Mouse (Mus musculus) lung, postnatal 0 days (tissue): Measurements from ENCODE around the gene Cmah. TPM values are rescaled to one million over a fixed set of nuclear protein-coding genes. Genes with fewer than 3 reads are reported as not detected.

Source experiments
- ATAC-seq: fragments of 200-750 bp; cut with Nextera tagmentation; 2 replicates; pipeline ENCODE4 v1.8.0; 2017; ENCODE audit warnings: moderate library complexity
- DNase-seq: peaks from one replicate; pipeline ENCODE4 v3.0.0-alpha.2; 2016; ENCODE audit warnings: low spot score
- H3K27ac ChIP-seq: fragments of 300-500 bp; sonication (generic); 2 replicates; pipeline ENCODE4 v1.5.1; 2014; ENCODE audit warnings: antibody characterized with exemption, mild to moderate bottlenecking, low read length, mixed read lengths
- H3K27me3 ChIP-seq: fragments of 300-500 bp; sonication (generic); replicated peaks from 2 replicates; pipeline ENCODE4 v1.6.1; 2014; ENCODE audit warnings: low read length, mixed read lengths; ENCODE audit not compliant: insufficient read depth
- H3K36me3 ChIP-seq: fragments of 300-500 bp; sonication (generic); 2 replicates; pipeline ENCODE4 v1.6.1; 2014; ENCODE audit warnings: low read length, mixed read lengths; ENCODE audit not compliant: insufficient read depth
- H3K4me1 ChIP-seq: fragments of 300-500 bp; sonication (generic); 2 replicates; pipeline ENCODE4 v1.6.1; 2014; ENCODE audit warnings: antibody characterized with exemption, low read depth, low read length, mixed read lengths; ENCODE audit not compliant: insufficient read depth
- H3K4me2 ChIP-seq: fragments of 300-500 bp; sonication (generic); replicated peaks from 2 replicates; pipeline ENCODE4 v1.6.1; 2014; ENCODE audit warnings: low read depth, mild to moderate bottlenecking, low read length, moderate library complexity, mixed read lengths
- H3K4me3 ChIP-seq: fragments of 300-500 bp; sonication (generic); 2 replicates; pipeline ENCODE4 v1.5.1; 2014; ENCODE audit warnings: low read depth, low read length
- H3K9ac ChIP-seq: fragments of 300-500 bp; sonication (generic); replicated peaks from 2 replicates; pipeline ENCODE4 v1.6.1; 2014; ENCODE audit warnings: low read depth, mild to moderate bottlenecking
- H3K9me3 ChIP-seq: fragments of 300-500 bp; sonication (generic); 2 replicates; pipeline ENCODE4 v1.6.1; 2016; ENCODE audit warnings: low read length, mixed read lengths
- CTCF ChIP-seq: IDR thresholded peaks from 2 replicates; pipeline ENCODE4 v1.5.1; 2016; ENCODE audit warnings: antibody characterized with exemption, mild to moderate bottlenecking
- EP300 ChIP-seq: IDR thresholded peaks from 2 replicates; pipeline ENCODE4 v1.6.1; 2016; ENCODE audit warnings: antibody characterized with exemption, mild to moderate bottlenecking, control low read depth
- WGBS: fragments of 180-500 bp; shearing (Covaris S2); extraction: QIAGEN DNeasy Blood & Tissue Kit; methylation state at CpG from one replicate; pipeline ENCODE4 v1.1.7; 2014; 5-methylcytosine and 5-hydroxymethylcytosine counted together
- polyA plus RNA-seq: library from polyadenylated mRNA; unstranded; fragments of >200 nt; fragmentation: Nextera tagmentation; extraction: Ambion mirVana; gene quantifications from 2 replicates; pipeline ENCODE4 v1.2.1, GENCODE M21; 2015

Gene Cmah
- polyA plus RNA-seq, 1 experiment from 2014 or later: 0.74 TPM

DNA sequence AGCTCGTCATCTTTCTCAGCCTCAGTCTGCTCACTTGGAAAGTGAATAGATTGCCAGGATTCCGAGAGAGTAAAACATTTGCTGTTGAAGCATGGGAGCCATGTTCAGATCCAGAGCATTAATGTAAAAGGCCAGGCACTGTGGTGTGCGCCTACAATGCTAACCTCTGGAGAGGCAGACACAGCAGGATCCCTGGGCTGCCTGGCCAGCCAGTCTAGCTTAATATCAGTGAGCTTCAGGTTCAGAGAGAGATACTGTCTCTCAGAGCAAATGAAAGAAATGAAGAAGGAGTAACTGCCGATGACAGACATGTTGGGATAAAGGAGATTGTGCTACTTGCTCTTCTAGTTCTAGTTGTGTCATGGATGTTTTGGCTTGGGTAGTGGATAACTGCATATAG lies 91.6 kb downstream of the Cmah start:
- Histone ChIP-seq H3K36me3 (no peaks in the 10 kb centered on the region), H3K9me3 (no peaks in the 10 kb centered on the region), H3K4me3 (no peak overlapping the region), H3K27ac (no peak overlapping the region), H3K27me3 (no peaks in the 10 kb centered on the region), H3K4me1 (no peaks in the 10 kb centered on the region), H3K9ac (no peak overlapping the region), H3K4me2 (no peak overlapping the region)
- ATAC-seq (no peak), DNase-seq (no peak)
- 73% methylated on average over 4 of the region's 4 CpGs for WGBS
- no peak for TF ChIP-seq CTCF
- TF ChIP-seq EP300: no peak

- H3K9ac ChIP-seq: no peak overlapping the region
- H3K9me3 ChIP-seq: no peaks in the 10 kb centered on the region
- no peaks in the 10 kb centered on the region for H3K36me3 ChIP-seq
- TF ChIP-seq EP300: no peak
- no peak for TF ChIP-seq CTCF
- WGBS: 55% methylated on average over 13 of the region's 13 CpGs
- H3K27me3 ChIP-seq: no peaks in the 10 kb centered on the region
- no peak for ATAC-seq
- no peaks in the 10 kb centered on the region for H3K4me1 ChIP-seq
- DNase-seq: no peak
- H3K4me3 ChIP-seq: no peak overlapping the region
- H3K4me2 ChIP-seq: no peak overlapping the region
- no peak overlapping the region for H3K27ac ChIP-seq
Measured at GRCm38 (mm10) chr13:24419560-24420250, 92.5 kb downstream of the Cmah start.

- TF ChIP-seq EP300 (no peak), CTCF (no peak)
- Histone ChIP-seq H3K4me1 (no peaks in the 10 kb centered on the region), H3K4me3 (no peak overlapping the region), H3K9me3 (no peaks in the 10 kb centered on the region), H3K27me3 (no peaks in the 10 kb centered on the region), H3K36me3 (no peaks in the 10 kb centered on the region), H3K4me2 (no peak overlapping the region), H3K27ac (no peak overlapping the region), H3K9ac (no peak overlapping the region)
- ATAC-seq: no peak
- DNase-seq: no peak
- WGBS: 36% methylated on average over 3 of the region's 3 CpGs
Measured at GRCm38 (mm10) chr13:24421987-24422386, 94.8 kb downstream of the Cmah start.

GRCm38 (mm10) chr13:24430215-24430614 lies 103.0 kb downstream of the Cmah start:
- Histone ChIP-seq H3K4me3 (no peak overlapping the region), H3K27ac (no peak overlapping the region), H3K36me3 (no peaks in the 10 kb centered on the region), H3K27me3 (no peaks in the 10 kb centered on the region), H3K4me2 (no peak overlapping the region), H3K4me1 (no peaks in the 10 kb centered on the region), H3K9ac (no peak overlapping the region), H3K9me3 (no peaks in the 10 kb centered on the region)
- DNase-seq: no peak
- ATAC-seq: no peak
- 54% methylated on average over 5 of the region's 5 CpGs for WGBS
- no peak for TF ChIP-seq EP300

GRCm38 (mm10) chr13:24431593-24431992 lies 104.4 kb downstream of the Cmah start:
- Histone ChIP-seq H3K4me1 (no peaks in the 10 kb centered on the region), H3K9me3 (no peaks in the 10 kb centered on the region), H3K4me3 (no peak overlapping the region), H3K36me3 (no peaks in the 10 kb centered on the region), H3K9ac (no peak overlapping the region), H3K27me3 (no peaks in the 10 kb centered on the region), H3K4me2 (no peak overlapping the region), H3K27ac (no peak overlapping the region)
- WGBS: 48% methylated on average over 3 of the region's 3 CpGs
- no peak for ATAC-seq
- TF ChIP-seq CTCF (no peak), EP300 (no peak)
- no peak for DNase-seq

- H3K4me2 ChIP-seq: no peak overlapping the region
- TF ChIP-seq CTCF (no peak), EP300 (no peak)
- DNase-seq (peak; percentile 18), ATAC-seq (no peak)
- no peaks in the 10 kb centered on the region for H3K27me3 ChIP-seq
- no peaks in the 10 kb centered on the region for H3K36me3 ChIP-seq
- no peak overlapping the region for H3K27ac ChIP-seq
- WGBS: 46% methylated on average over 6 of the region's 6 CpGs
- H3K4me1 ChIP-seq: 0 out of 2 replicates have a peak, but pooled peaks cover 2% of the 10 kb centered on the region
- H3K9ac ChIP-seq: no peak overlapping the region
- no peak overlapping the region for H3K4me3 ChIP-seq
- H3K9me3 ChIP-seq: no peaks in the 10 kb centered on the region
Measured at GRCm38 (mm10) chr13:24442272-24442671, 115.1 kb downstream of the Cmah start.
